Mouse (Mus musculus) forebrain, embryonic 13.5 days (tissue): ENCODE measurements around the gene Ddx55. TPM values are rescaled to one million over a fixed set of nuclear protein-coding genes. Genes with fewer than 3 reads are reported as not detected.
"Not testable (repeated sequence)": the region's sequence is repeated elsewhere in the genome, so short reads cannot be mapped to it uniquely, and the experiment has no call there.

Source experiments
- ATAC-seq: fragments of 200-750 bp; cut with Nextera tagmentation; 2 replicates; pipeline ENCODE4 v1.8.0; 2017
- H3K27ac ChIP-seq: fragments of 300-500 bp; sonication (generic); 2 replicates; pipeline ENCODE4 v1.5.1; 2015; ENCODE audit warnings: inconsistent platforms, mild to moderate bottlenecking, moderate library complexity
- H3K27me3 ChIP-seq: fragments of 300-500 bp; sonication (generic); 2 replicates; pipeline ENCODE4 v1.6.1; 2015; ENCODE audit warnings: mild to moderate bottlenecking, inconsistent platforms
- H3K36me3 ChIP-seq: fragments of 300-500 bp; sonication (generic); 2 replicates; pipeline ENCODE4 v1.6.1; 2015; ENCODE audit warnings: mild to moderate bottlenecking, inconsistent platforms; ENCODE audit not compliant: poor library complexity, severe bottlenecking
- H3K4me1 ChIP-seq: fragments of 300-500 bp; sonication (generic); 2 replicates; pipeline ENCODE4 v1.6.1; 2015; ENCODE audit warnings: inconsistent platforms
- H3K4me2 ChIP-seq: fragments of 300-500 bp; sonication (generic); 2 replicates; pipeline ENCODE4 v1.6.1; 2015; ENCODE audit warnings: inconsistent platforms, mild to moderate bottlenecking, moderate library complexity
- H3K4me3 ChIP-seq: fragments of 300-500 bp; sonication (generic); 2 replicates; pipeline ENCODE4 v1.5.1; 2015; ENCODE audit warnings: mild to moderate bottlenecking, inconsistent platforms
- H3K9ac ChIP-seq: fragments of 300-500 bp; sonication (generic); 2 replicates; pipeline ENCODE4 v1.6.1; 2015; ENCODE audit warnings: mild to moderate bottlenecking, inconsistent platforms
- H3K9me3 ChIP-seq: fragments of 300-500 bp; sonication (generic); replicated peaks from 2 replicates; pipeline ENCODE4 v1.6.1; 2016; ENCODE audit warnings: inconsistent platforms
- WGBS: fragments of 180-500 bp; shearing (Covaris S2); methylation state at CpG from one replicate; pipeline ENCODE4 v1.1.7; 2015; 5-methylcytosine and 5-hydroxymethylcytosine counted together
- polyA plus RNA-seq: library from polyadenylated mRNA; unstranded; fragments of >200 nt; fragmentation: Nextera tagmentation; extraction: Ambion mirVana; gene quantifications from 2 replicates; pipeline ENCODE4 v1.2.1, GENCODE M21; 2015

Gene Ddx55
- polyA plus RNA-seq, 1 experiment from 2014 or later = 23.3 TPM

DNA sequence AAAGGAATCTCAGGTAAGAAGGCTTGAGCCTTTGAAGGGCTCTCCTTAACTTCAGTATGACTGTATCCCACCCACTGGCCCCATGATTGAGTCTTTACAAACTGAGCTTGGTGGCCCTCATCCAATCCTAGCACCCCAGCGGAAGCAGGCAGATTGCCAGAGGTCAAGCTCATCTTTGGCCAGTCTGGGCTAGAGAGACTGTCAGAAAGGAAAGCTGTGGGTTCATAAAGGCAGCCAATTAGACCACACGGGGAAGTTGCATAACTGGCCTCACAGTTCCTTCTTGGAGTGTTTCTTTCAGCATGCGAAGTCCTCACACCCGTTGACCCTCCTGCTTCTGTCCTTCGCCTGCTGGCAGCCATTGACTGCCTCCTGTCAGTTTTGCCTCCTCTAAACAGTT is 29.9 kb downstream of the Ddx55 start:
- no peak overlapping the region for H3K27ac ChIP-seq
- no peaks in the 10 kb centered on the region for H3K9me3 ChIP-seq
- no peak for ATAC-seq
- H3K4me1 ChIP-seq = peaks cover 29% of the 10 kb centered on the region
- no peak overlapping the region for H3K9ac ChIP-seq
- peaks cover 46% of the 10 kb centered on the region for H3K36me3 ChIP-seq
- H3K27me3 ChIP-seq = no peaks in the 10 kb centered on the region
- H3K4me3 ChIP-seq = no peak overlapping the region
- H3K4me2 ChIP-seq = no peak overlapping the region
- WGBS = 88% methylated on average over 5 of the region's 5 CpGs

DNA sequence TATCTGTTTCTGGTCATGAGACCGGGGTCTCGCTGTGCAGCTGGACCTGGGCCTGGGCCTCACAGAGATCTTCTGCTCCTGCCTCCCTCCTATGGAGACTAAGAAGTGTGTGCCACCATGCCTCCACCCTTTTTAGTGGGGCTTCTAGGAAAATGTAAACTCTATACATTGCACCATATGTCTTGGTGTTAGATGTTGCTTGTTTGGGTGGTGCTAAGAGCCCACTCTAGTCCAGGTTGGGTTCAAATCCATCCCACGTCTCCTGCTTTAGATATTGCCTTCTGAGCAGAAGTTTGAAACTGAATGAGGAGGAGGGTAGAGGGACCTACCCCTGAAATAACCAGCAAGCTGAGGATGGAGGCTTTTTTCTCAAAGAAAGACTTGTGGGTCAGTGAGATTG is 40.1 kb downstream of the Ddx55 start:
- ATAC-seq = no peak
- Histone ChIP-seq H3K9me3 (no peaks in the 10 kb centered on the region), H3K9ac (no peak overlapping the region), H3K36me3 (peaks cover 78% of the 10 kb centered on the region), H3K4me3 (no peak overlapping the region), H3K27ac (no peak overlapping the region), H3K27me3 (no peaks in the 10 kb centered on the region), H3K4me2 (no peak overlapping the region), H3K4me1 (no peaks in the 10 kb centered on the region)
- WGBS = 96% methylated on average over 3 of the region's 3 CpGs

DNA sequence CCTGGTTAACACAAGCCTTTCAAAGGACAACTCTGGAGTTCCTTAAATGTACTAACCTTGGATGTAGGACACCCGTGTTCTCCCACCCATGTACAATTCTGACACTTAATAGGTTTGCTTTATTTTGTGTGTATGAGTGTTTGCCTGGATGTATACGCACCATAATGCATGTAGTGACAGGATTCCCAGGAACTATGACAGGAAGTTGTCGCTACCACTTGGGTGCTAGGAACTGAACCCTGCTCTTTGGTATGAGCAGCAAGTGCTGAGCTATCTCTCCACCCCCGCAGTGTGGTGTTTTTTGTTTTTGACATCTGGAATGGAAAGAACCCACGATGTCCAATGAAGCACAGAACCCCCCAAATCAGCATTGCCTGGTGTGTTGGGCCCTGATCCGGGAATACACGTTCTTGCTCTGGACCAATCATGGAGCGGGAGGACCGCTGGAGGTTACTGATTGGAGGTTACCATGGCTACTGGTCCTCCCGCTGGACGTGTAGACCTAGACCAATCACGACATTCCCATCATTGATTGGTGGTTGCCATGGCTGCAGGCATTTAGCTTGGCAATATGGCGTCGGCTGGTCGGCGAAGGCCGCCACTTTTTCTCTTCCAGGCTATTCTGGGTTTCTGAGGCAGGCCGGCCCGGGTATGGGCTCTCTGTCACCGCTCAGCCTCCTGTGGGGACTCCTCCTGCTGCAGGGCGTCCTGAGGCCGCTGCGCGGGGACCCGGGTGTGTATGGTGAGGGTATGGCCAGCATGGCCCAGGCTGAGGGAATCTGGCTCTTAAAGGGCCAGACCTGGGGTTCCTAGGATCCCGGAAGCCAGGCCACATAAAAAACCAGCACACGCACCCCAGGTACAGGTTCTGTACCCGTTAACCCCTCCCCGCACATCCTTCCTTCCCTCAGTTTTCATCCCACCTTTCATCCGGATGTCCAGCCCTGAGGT is 45.8 kb downstream of the Ddx55 start:
- Histone ChIP-seq H3K27me3 (no peaks in the 10 kb centered on the region), H3K9me3 (no peaks in the 10 kb centered on the region), H3K4me2 (peak overlapping the region; percentile 96), H3K4me1 (peaks cover 15% of the 10 kb centered on the region), H3K27ac (no peak overlapping the region; the same call in 1 of the 2 replicates), H3K9ac (peak overlapping the region; percentile 81), H3K4me3 (peak overlapping the region; percentile 88), H3K36me3 (peaks cover 49% of the 10 kb centered on the region)
- 6% methylated on average over 30 of the region's 30 CpGs for WGBS
- peak; percentile 100 for ATAC-seq

DNA sequence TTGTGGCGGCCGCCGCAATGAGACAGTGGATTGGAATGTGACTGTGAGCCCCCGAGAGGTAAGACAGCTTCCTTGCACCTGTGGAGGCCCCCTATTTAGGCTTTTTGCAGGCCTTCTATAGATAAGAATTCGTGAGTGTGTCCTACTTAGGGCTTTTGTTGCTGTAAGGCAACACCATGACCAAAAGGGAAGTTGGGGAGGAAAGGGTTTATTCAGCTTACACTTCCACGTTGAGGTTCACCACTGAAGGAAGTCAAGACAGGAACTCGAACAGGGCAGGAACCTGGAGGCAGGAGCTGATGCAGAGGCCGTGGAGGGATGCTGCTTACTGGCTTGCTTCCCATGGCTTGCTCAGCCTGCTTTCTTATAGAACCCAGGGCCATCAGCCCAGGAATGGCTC is 47.1 kb downstream of the Ddx55 start:
- ATAC-seq, H3K9ac ChIP-seq, H3K9me3 ChIP-seq, H3K27me3 ChIP-seq, H3K27ac ChIP-seq: not testable (repeated sequence)
- Histone ChIP-seq H3K4me1 (peaks cover 15% of the 10 kb centered on the region), H3K36me3 (peaks cover 43% of the 10 kb centered on the region), H3K4me3 (peak overlapping the region; percentile 88; the same call in 1 of the 2 replicates), H3K4me2 (peak overlapping the region; percentile 96)
- WGBS = 67% methylated on average over 8 of the region's 8 CpGs

DNA sequence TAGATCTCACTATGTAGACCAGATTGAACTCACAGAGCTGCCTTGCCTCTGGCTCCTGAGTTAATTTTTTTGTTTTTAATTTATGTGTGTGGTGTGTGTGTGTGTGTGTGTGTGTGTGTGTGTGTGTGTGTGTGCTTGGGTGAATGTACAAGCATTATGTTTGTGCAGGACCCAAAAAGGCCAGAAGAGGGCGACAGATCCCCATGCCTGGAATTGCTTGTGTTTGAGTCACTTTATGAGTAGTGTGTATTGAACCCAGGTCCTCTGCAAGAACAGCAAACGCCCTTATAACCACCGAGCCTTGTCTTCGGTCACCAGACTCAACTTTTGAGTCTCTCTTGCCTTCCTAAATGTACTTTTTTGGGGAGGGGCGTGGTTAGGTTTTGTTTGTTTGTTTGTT is 49.7 kb downstream of the Ddx55 start:
- H3K9ac ChIP-seq = no peak overlapping the region
- H3K36me3 ChIP-seq = peaks cover 28% of the 10 kb centered on the region
- peaks cover 15% of the 10 kb centered on the region for H3K4me1 ChIP-seq
- no peak overlapping the region for H3K27ac ChIP-seq
- H3K27me3 ChIP-seq = no peaks in the 10 kb centered on the region
- no peaks in the 10 kb centered on the region for H3K9me3 ChIP-seq
- H3K4me3 ChIP-seq = no peak overlapping the region
- 73% methylated on average over 5 of the region's 5 CpGs for WGBS
- H3K4me2 ChIP-seq = no peak overlapping the region
- ATAC-seq = no peak

DNA sequence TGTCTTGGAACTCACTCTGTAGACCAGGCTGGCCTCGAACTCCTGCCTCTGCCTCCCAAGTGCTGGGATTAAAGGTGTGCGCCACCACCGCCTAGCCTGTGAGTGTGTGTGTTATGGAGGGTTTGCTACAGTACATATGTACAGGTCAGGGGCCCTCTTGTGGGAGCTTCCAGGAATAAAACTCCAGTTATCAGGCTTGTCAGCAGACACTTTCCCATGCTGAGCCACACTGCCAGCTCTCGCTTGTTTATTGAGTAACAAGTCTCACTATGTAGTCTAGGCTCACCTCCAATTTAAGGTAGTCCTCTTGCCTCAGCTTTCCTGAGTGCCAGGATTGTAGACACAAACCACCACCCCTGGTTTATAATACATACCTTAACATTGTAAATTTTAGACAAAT is 51.6 kb downstream of the Ddx55 start:
- no peak overlapping the region for H3K4me3 ChIP-seq
- no peaks in the 10 kb centered on the region for H3K27me3 ChIP-seq
- no peak overlapping the region for H3K27ac ChIP-seq
- H3K36me3 ChIP-seq = peaks cover 44% of the 10 kb centered on the region
- H3K9ac ChIP-seq = no peak overlapping the region
- H3K9me3 ChIP-seq = no peaks in the 10 kb centered on the region
- H3K4me1 ChIP-seq = peaks cover 6% of the 10 kb centered on the region
- WGBS = 85% methylated on average over 4 of the region's 4 CpGs
- H3K4me2 ChIP-seq = no peak overlapping the region
- ATAC-seq = no peak

DNA sequence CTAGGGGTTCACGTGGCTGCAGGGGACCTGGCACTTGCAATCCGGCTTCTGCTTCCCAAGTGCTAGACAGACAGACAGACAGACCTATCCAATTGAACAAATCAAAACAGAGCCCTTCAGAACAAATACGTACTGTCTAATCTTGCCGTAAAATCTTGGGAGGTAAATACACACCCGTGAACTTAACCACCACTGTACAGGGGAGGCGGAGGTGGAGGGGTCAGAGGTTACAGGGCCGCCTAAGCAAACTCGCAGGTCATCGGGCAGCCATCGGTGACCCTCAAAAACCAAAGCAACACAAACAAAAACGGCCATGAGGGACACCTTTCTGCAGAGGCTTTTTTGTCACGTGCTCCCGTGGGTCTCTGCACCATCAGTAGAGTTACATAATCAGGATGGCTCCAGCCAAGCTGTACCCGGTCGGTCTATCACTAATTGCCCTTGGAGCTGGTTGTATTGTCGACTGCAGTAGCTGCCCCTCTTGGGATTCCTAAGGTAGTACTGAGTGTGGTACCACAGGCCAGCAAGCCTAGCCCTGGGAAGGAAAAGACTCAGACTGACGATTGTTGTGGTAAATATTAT is 52.5 kb downstream of the Ddx55 start:
- peaks cover 46% of the 10 kb centered on the region for H3K36me3 ChIP-seq

DNA sequence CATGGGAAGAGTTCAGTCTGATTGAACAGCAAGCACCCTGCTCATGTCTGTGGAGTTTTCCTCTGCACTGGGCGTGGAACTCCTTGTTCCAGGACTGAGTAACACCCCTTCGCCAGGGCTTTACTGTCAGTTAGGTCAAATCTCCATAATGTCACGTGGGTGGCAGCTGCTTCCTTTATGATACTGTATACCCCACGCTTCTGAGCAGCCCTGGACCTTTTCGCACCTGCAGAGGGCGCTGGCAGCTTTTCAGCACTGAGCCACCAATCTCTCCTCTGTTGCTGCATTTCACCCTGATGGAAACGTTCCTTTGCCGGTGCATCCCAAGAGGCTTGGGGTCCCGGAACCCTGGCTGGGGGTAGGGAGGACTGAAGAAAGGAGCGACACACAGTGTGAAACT is 58.3 kb downstream of the Ddx55 start:
- Histone ChIP-seq H3K27me3 (no peaks in the 10 kb centered on the region), H3K36me3 (peaks cover 47% of the 10 kb centered on the region), H3K4me3 (no peak overlapping the region), H3K27ac (no peak overlapping the region), H3K4me2 (no peak overlapping the region), H3K4me1 (no peaks in the 10 kb centered on the region), H3K9me3 (no peaks in the 10 kb centered on the region), H3K9ac (no peak overlapping the region)
- WGBS = 75% methylated on average over 10 of the region's 10 CpGs
- ATAC-seq = no peak

More for the DNA sequence above, 52.5 kb downstream of the Ddx55 start:
- Histone ChIP-seq H3K4me2 (no peak overlapping the region), H3K27me3 (no peaks in the 10 kb centered on the region), H3K4me3 (no peak overlapping the region), H3K9ac (no peak overlapping the region), H3K4me1 (no peaks in the 10 kb centered on the region), H3K9me3 (no peaks in the 10 kb centered on the region), H3K27ac (no peak overlapping the region)
- ATAC-seq = no peak
- 89% methylated on average over 17 of the region's 17 CpGs for WGBS

DNA sequence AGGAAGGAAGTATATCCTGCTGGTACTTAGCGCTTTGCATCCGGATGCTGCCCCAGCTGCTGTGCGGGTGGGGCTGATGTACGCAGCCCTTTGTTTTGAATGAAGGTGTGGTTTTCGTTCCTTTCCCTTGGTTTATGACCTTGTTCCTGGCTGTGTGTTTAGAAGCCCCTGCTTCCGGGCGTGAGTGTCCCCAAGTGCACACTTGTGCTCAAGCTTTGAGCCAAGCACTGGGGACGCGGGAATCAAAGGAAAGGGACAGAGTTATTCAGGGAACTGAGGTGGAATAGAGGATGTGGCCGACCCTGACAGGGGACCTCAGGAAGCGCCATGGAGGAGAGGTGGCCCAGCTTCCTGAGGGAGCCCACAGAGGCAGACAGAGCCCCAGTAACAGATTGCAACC is 62.0 kb downstream of the Ddx55 start:
- Histone ChIP-seq H3K27me3 (no peaks in the 10 kb centered on the region), H3K4me3 (no peak overlapping the region), H3K27ac (no peak overlapping the region), H3K9me3 (no peaks in the 10 kb centered on the region), H3K4me1 (no peaks in the 10 kb centered on the region), H3K36me3 (peaks cover 34% of the 10 kb centered on the region), H3K9ac (no peak overlapping the region), H3K4me2 (no peak overlapping the region)
- ATAC-seq = no peak
- WGBS = 90% methylated on average over 11 of the region's 11 CpGs

DNA sequence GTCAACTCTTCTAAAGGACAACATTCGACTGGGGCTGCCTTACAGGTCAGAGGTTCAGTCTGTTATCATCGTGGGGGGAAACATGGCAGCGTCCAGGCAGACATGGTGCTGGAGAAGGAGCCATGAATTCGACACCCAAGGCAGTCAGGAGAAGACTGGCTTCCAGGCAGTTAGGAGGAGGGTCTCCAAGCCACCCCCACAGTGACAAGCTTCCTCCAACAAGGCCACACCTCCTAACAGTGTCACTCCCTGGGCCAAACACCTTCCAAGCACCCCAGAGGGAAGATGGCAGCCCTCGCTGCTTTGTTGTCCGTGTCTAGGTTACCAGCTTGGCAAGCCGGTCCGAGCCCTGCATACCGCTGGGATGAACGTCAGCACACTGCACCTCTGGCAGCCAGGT is 66.0 kb downstream of the Ddx55 start:
- Histone ChIP-seq H3K4me3 (no peak overlapping the region), H3K4me1 (no peaks in the 10 kb centered on the region), H3K9me3 (no peaks in the 10 kb centered on the region), H3K9ac (no peak overlapping the region), H3K4me2 (no peak overlapping the region), H3K27ac (no peak overlapping the region), H3K36me3 (peaks cover 25% of the 10 kb centered on the region; the same call in 1 of the 2 replicates), H3K27me3 (no peaks in the 10 kb centered on the region)
- no peak for ATAC-seq
- WGBS = 88% methylated on average over 10 of the region's 10 CpGs
